Mouse (Mus musculus) ovary, adult 2 months (tissue): ENCODE results near the gene 2610528A11Rik. TPM values are rescaled to one million over a fixed set of nuclear protein-coding genes. Genes with fewer than 3 reads are reported as not detected.

Source experiments
- polyA plus RNA-seq: library from polyadenylated mRNA; depleted of rRNA; stranded (reverse); fragments of >200 nt; gene quantifications from 2 replicates; pipeline ENCODE4 v1.2.3, GENCODE M21; 2012; rRNA removed

The 2610528A11Rik gene
- polyA plus RNA-seq = 0.77 TPM in 1 of 2 replicates, not detected in the other

GRCm38 (mm10) chr14:37113922-37114321 is at the start of gene 2610528A11Rik:
Gene 2610528A11Rik (minus strand): TSS chr14:37114022.

GRCm38 (mm10) chr14:37135127-37135593 is 21.3 kb upstream of the 2610528A11Rik start, which contains the start of gene Ghitm:
Gene Ghitm (minus strand): TSS chr14:37135272.

GRCm38 (mm10) chr14:37097956-37098530 is 15.8 kb downstream of the 2610528A11Rik start, which contains the start of gene Cdhr1:
Gene Cdhr1 (minus strand): TSS chr14:37098347.

GRCm38 (mm10) chr14:37067629-37068028 is 46.2 kb downstream of the 2610528A11Rik start, which contains the start of gene Lrit2:
Gene Lrit2 (plus strand): TSS chr14:37067929.

Other genes starting within 250 kb of the 2610528A11Rik start
- 19.0 and 24.9 TPM in 2 replicates for gene Ccser2, start 145.2 kb downstream of the 2610528A11Rik start, polyA plus RNA-seq
- gene Rgr, start 65.1 kb downstream of the 2610528A11Rik start, polyA plus RNA-seq = not detected in 2 replicates
- not detected in 2 replicates for gene Lrit1, start 59.2 kb downstream of the 2610528A11Rik start, polyA plus RNA-seq
- gene Lrit2, start 46.1 kb downstream of the 2610528A11Rik start, polyA plus RNA-seq = not detected in 2 replicates
- 0.03 and 0.07 TPM in 2 replicates for gene Cdhr1, start 15.7 kb downstream of the 2610528A11Rik start, polyA plus RNA-seq
- gene Ghitm, start 21.2 kb upstream of the 2610528A11Rik start, polyA plus RNA-seq = 75.7 and 105 TPM in 2 replicates